Mouse (Mus musculus) bone marrow, adult 2 months (tissue): ENCODE data around the gene Kidins220.

ENCODE experiments used
- CTCF ChIP-seq: fragments of 200-500 bp; IDR thresholded peaks from 2 replicates; pipeline ENCODE4 v1.5.1; 2011; ENCODE audit warnings: low read length, control low read depth; ENCODE audit not compliant: control insufficient read depth, insufficient read depth
- POLR2A ChIP-seq: fragments of 200-500 bp; IDR thresholded peaks from 2 replicates; pipeline ENCODE4 v1.6.1; 2011; ENCODE audit warnings: low read depth, mild to moderate bottlenecking, control low read depth, low read length, borderline replicate concordance; ENCODE audit not compliant: control insufficient read depth

DNA sequence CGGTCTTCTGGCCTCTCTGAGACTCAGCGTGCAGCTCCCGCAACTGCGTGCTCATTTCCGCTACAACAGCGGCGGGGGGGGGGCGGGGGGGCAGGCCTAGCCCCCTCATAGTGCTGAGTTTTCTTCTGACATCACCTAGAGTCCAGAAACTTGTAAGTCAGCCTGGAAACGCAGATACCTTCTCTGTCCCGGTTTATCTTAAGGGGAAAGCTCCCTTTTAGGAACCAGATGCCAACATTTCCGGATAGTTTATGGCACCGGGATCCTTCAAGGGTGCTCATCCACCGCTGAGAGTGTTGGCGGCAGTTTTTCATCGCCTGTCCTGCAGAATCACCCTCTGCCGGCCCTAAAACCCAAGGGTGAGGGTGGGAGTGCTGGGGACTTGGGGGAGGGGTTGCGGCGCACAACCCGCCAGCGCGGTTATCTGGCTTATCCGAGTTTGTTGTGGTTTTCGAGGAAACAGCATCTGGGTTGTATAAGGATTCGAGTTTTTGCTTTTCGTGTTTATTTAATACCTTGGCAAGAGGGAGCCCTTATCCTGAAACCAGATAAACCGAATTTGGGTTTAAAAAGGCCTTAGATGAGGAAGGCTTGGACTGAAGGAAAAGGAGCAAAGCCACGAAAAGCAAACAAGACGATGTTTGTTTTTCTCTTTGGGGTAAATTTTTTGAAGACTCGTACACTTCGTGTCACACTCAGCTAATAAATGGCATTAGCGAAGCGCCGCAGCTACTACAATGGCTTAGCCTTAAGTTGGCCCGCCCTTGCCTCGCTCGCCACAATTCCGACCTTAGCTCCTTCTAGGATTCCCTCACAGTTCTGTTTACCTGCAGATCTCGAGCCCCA lies 125.1 kb downstream of the Kidins220 start:
- no peak for TF ChIP-seq POLR2A
- TF ChIP-seq CTCF = no peak
